Mouse (Mus musculus): Measurements from ENCODE around the gene Tas2r122. TPM values are rescaled to one million over a fixed set of nuclear protein-coding genes. Genes with fewer than 3 reads are reported as not detected.
"Not testable (repeated sequence)": the region's sequence is repeated elsewhere in the genome, so short reads cannot be mapped to it uniquely, and the experiment has no call there.

Gene Tas2r122
- polyA plus RNA-seq (2015; fragmentation: Nextera tagmentation; extraction: Ambion mirVana) = not detected in 2 replicates

- no peaks in the 10 kb centered on the region for H3K9me3 ChIP-seq
- no peak within 1 kb of the TSS for H3K27ac ChIP-seq
- no peaks in the 10 kb centered on the region for H3K36me3 ChIP-seq (replicated peaks)
- no peak within 1 kb of the TSS for H3K9ac ChIP-seq
- ATAC-seq (replicated peaks) = no peak
- H3K27me3 ChIP-seq (replicated peaks) = no peaks in the 10 kb centered on the region
- no peak within 1 kb of the TSS for H3K4me3 ChIP-seq
- 85% methylated on average over 3 of the region's 3 CpGs for WGBS
- H3K4me2 ChIP-seq = no peak within 1 kb of the TSS
- H3K4me1 ChIP-seq = no peaks in the 10 kb centered on the region
Observed at GRCm38 (mm10) chr6:132711828-132712227, at the start of gene Tas2r122. Gene Tas2r122 (minus strand): TSS chr6:132711928.

- Histone ChIP-seq H3K9ac (no peak within 1 kb of the TSS), H3K4me3 (no peak within 1 kb of the TSS), H3K27me3 (replicated peaks) (no peaks in the 10 kb centered on the region), H3K4me1 (no peaks in the 10 kb centered on the region), H3K36me3 (replicated peaks) (no peaks in the 10 kb centered on the region), H3K27ac (no peak within 1 kb of the TSS), H3K9me3 (no peaks in the 10 kb centered on the region), H3K4me2 (no peak within 1 kb of the TSS)
- WGBS = 84% methylated on average over 1 of the region's 1 CpGs
- no peak for ATAC-seq (replicated peaks)
Observed at GRCm38 (mm10) chr6:132754430-132754829, 42.7 kb upstream of the Tas2r122 start, which contains the start of gene Tas2r124. Gene Tas2r124 (plus strand): TSS chr6:132754730.

DNA sequence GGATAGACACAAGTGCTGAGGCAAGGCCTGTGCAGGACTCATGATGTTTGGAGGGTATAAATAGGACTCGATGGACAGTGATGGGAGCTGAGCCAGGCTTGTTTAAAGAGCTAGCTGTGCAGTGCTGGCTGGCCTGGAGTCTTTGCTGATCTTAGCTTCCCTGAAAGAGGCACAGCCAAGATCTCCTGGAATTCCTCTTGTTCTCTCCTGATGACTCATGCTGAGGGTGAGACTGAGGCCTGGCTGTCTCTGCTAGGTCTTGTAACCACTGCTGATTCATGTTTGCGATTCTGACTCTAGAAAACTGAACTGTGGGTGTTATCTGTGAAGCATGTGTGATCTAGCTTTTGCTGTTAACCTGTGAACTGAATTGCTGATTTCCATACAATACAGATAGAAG lies 38.5 kb upstream of the Tas2r122 start:
- 86% methylated on average over 2 of the region's 2 CpGs for WGBS
- no peak overlapping the region for H3K9ac ChIP-seq
- ATAC-seq (replicated peaks) = no peak
- H3K4me2 ChIP-seq = no peak overlapping the region
- no peaks in the 10 kb centered on the region for H3K27me3 ChIP-seq (replicated peaks)
- H3K27ac ChIP-seq = no peak overlapping the region
- H3K4me3 ChIP-seq = no peak overlapping the region
- H3K4me1 ChIP-seq = no peaks in the 10 kb centered on the region
- H3K9me3 ChIP-seq = no peaks in the 10 kb centered on the region
- H3K36me3 ChIP-seq (replicated peaks) = no peaks in the 10 kb centered on the region

GRCm38 (mm10) chr6:132737935-132738334 lies 26.2 kb upstream of the Tas2r122 start, which contains the start of gene Tas2r115:
Gene Tas2r115 (minus strand): TSS chr6:132738035.
- H3K4me2 ChIP-seq = no peak within 1 kb of the TSS
- H3K4me3 ChIP-seq = no peak within 1 kb of the TSS
- H3K9ac ChIP-seq = no peak within 1 kb of the TSS
- WGBS = 79% methylated on average over 2 of the region's 2 CpGs
- H3K27ac ChIP-seq = no peak within 1 kb of the TSS
- no peaks in the 10 kb centered on the region for H3K27me3 ChIP-seq (replicated peaks)
- no peak for ATAC-seq (replicated peaks)
- no peaks in the 10 kb centered on the region for H3K36me3 ChIP-seq (replicated peaks)
- H3K4me1 ChIP-seq = no peaks in the 10 kb centered on the region
- no peaks in the 10 kb centered on the region for H3K9me3 ChIP-seq

DNA sequence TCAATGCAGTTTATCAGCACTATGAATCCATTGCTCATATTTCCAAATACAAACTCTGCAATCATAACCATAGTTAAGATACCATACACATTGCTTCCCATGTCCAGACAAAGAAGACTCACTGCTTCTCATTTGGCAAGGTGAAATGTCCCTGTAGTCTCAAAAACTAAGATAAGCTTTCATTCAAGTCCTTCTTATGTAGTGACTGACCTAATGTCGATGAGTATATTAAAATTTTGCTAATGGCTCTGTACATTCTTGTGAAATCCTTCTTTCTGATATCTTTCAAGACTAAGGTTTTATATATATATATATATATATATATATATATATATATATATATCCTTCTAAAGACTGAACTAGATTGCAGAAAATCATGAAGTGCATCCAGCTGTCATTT lies 10.8 kb downstream of the Tas2r122 start, which contains the start of gene Tas2r121:
TSS of gene Tas2r121 (minus strand) at position 101 of the 400 bp plus-strand sequence.
- H3K4me1 ChIP-seq = no peaks in the 10 kb centered on the region
- H3K9me3 ChIP-seq = no peaks in the 10 kb centered on the region
- WGBS = 76% methylated on average over 1 of the region's 1 CpGs
- no peak within 1 kb of the TSS for H3K27ac ChIP-seq
- ATAC-seq (replicated peaks) = no peak
- H3K4me2 ChIP-seq = no peak within 1 kb of the TSS
- H3K36me3 ChIP-seq (replicated peaks) = no peaks in the 10 kb centered on the region
- no peaks in the 10 kb centered on the region for H3K27me3 ChIP-seq (replicated peaks)
- H3K4me3 ChIP-seq = no peak within 1 kb of the TSS
- no peak within 1 kb of the TSS for H3K9ac ChIP-seq

DNA sequence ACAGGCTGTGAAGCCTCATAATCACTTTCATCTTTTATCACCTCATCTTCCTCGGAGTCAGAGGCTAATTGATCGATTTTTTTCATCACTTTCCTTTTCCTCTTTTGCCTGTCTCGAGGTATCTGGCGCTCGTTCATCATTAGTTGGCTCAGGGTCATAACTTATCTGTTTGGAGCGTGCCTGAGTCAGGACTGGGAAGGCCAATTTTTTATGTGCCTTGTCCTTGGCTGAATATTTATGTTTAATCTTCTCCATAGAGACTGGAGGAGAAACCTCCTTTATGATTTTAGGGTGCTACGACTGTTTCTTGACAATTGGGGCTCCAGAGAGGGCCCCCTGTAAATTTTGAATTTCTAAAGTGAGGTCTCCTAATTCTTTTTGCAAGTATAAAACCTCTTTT lies 20.1 kb downstream of the Tas2r122 start:
- ATAC-seq (replicated peaks); H3K4me2 ChIP-seq; H3K27ac ChIP-seq; H3K4me3 ChIP-seq; H3K36me3 ChIP-seq (replicated peaks); H3K27me3 ChIP-seq (replicated peaks); H3K4me1 ChIP-seq; H3K9me3 ChIP-seq; H3K9ac ChIP-seq: not testable (repeated sequence)
- WGBS = 91% methylated on average over 7 of the region's 7 CpGs

Other genes starting within 250 kb of the Tas2r122 start
- not detected in 2 replicates for gene Prh1, start 142.1 kb downstream of the Tas2r122 start, polyA plus RNA-seq (2015; fragmentation: Nextera tagmentation; extraction: Ambion mirVana)
- not detected in 2 replicates for gene Prp2, start 116.0 kb downstream of the Tas2r122 start, polyA plus RNA-seq (2015; fragmentation: Nextera tagmentation; extraction: Ambion mirVana)
- gene A630073D07Rik, start 60.4 kb downstream of the Tas2r122 start, polyA plus RNA-seq (2015; fragmentation: Nextera tagmentation; extraction: Ambion mirVana) = not detected in 2 replicates
- gene Tas2r120, start 55.0 kb downstream of the Tas2r122 start, polyA plus RNA-seq (2015; fragmentation: Nextera tagmentation; extraction: Ambion mirVana) = not detected in 2 replicates
- not detected in 2 replicates for gene Tas2r121, start 10.9 kb downstream of the Tas2r122 start, polyA plus RNA-seq (2015; fragmentation: Nextera tagmentation; extraction: Ambion mirVana)
- not detected in 2 replicates for gene Tas2r115, start 26.1 kb upstream of the Tas2r122 start, polyA plus RNA-seq (2015; fragmentation: Nextera tagmentation; extraction: Ambion mirVana)
- not detected in 2 replicates for gene Tas2r124, start 42.8 kb upstream of the Tas2r122 start, polyA plus RNA-seq (2015; fragmentation: Nextera tagmentation; extraction: Ambion mirVana)
- gene Tas2r102, start 50.2 kb upstream of the Tas2r122 start, polyA plus RNA-seq (2015; fragmentation: Nextera tagmentation; extraction: Ambion mirVana) = not detected in 2 replicates
- not detected in 2 replicates for gene Tas2r136, start 66.2 kb upstream of the Tas2r122 start, polyA plus RNA-seq (2015; fragmentation: Nextera tagmentation; extraction: Ambion mirVana)
- not detected in 2 replicates for gene Tas2r117, start 90.9 kb upstream of the Tas2r122 start, polyA plus RNA-seq (2015; fragmentation: Nextera tagmentation; extraction: Ambion mirVana)
- gene Tas2r123, start 135.2 kb upstream of the Tas2r122 start, polyA plus RNA-seq (2015; fragmentation: Nextera tagmentation; extraction: Ambion mirVana) = not detected in 2 replicates
- gene Tas2r116, start 143.5 kb upstream of the Tas2r122 start, polyA plus RNA-seq (2015; fragmentation: Nextera tagmentation; extraction: Ambion mirVana) = not detected in 2 replicates
- gene Tas2r110, start 156.1 kb upstream of the Tas2r122 start, polyA plus RNA-seq (2015; fragmentation: Nextera tagmentation; extraction: Ambion mirVana) = not detected in 2 replicates
- gene Tas2r113, start 181.1 kb upstream of the Tas2r122 start, polyA plus RNA-seq (2015; fragmentation: Nextera tagmentation; extraction: Ambion mirVana) = not detected in 2 replicates
- not detected in 2 replicates for gene Tas2r125, start 197.7 kb upstream of the Tas2r122 start, polyA plus RNA-seq (2015; fragmentation: Nextera tagmentation; extraction: Ambion mirVana)
- not detected in 2 replicates for gene Tas2r129, start 239.2 kb upstream of the Tas2r122 start, polyA plus RNA-seq (2015; fragmentation: Nextera tagmentation; extraction: Ambion mirVana)
- gene Tas2r131, start 246.0 kb upstream of the Tas2r122 start, polyA plus RNA-seq (2015; fragmentation: Nextera tagmentation; extraction: Ambion mirVana) = not detected in 2 replicates

Measured in midbrain, embryonic 15.5 days (tissue).